9 mouse cellular contexts compared by ENCODE assay signal in the genomic region with DNA sequence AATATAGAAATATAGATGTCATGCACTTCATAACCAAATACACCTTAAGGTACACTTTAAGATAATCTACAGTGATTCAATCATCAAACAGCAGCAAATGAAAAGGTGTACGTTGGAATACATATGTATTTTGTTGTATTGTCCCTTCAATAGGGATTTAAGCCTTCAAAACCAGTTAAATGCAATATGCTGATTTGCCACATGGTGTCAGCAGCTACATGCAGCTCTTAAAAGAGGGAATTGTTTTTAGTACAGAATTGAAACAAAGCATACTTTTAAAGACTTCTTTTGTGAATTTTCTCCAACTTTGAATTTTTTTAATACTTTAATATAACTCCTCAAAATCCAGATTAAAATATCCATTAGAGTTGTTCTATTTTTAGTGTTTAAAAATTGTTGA.
A peak's percentile ranks its signal among the peaks of the same experiment; 100 is the strongest.
DNase-seq lines count a peak whose midpoint lies in the region; ATAC-seq lines count a peak whose summit lies in the region.
"Had no signal": no experiment of that assay in that cellular context is flagged by ENCODE, and none has a peak within 500 bp of the region (broad histone marks: within the 10 kb centered on the region; RNA-seq: fewer than 3 reads in every experiment).

No protein-coding gene starts in this region.

- WGBS in midbrain, embryonic 11.5 days: 33% methylated on average over 1 of the region's 1 CpGs
- WGBS in midbrain, embryonic 10.5 days: 43% methylated on average over 1 of the region's 1 CpGs

- ATAC-seq in midbrain, embryonic 11.5 days (ENCODE audit: low FRiP score): no peak

- H3K4me1 ChIP-seq in midbrain, embryonic 11.5 days (ENCODE audit: control insufficient read depth, insufficient read depth, low read length): no peaks in the 10 kb centered on the region
- H3K4me1 ChIP-seq in midbrain, embryonic 10.5 days: no peaks in the 10 kb centered on the region
- H3K4me1 ChIP-seq: midbrain, embryonic 12.5 days had no signal

- H3K9me3 ChIP-seq in midbrain, embryonic 11.5 days (ENCODE audit: control insufficient read depth, low read length): no peaks in the 10 kb centered on the region
- no peaks in the 10 kb centered on the region for H3K9me3 ChIP-seq in midbrain, embryonic 10.5 days (replicated peaks)
- H3K9me3 ChIP-seq: midbrain, embryonic 12.5 days had no signal

- H3K9ac ChIP-seq in midbrain, embryonic 11.5 days (ENCODE audit: low read length): no peak overlapping the region
- H3K9ac ChIP-seq: midbrain, embryonic 12.5 days had no signal

- H3K27ac ChIP-seq in midbrain, embryonic 11.5 days (ENCODE audit: low read depth, low read length): no peak overlapping the region
- H3K27ac ChIP-seq in midbrain, embryonic 10.5 days (replicated peaks): no peak overlapping the region
- H3K27ac ChIP-seq: midbrain, embryonic 12.5 days had no signal

- H3K27me3 ChIP-seq in midbrain, embryonic 11.5 days (ENCODE audit: control insufficient read depth, insufficient read depth, low read length): no peaks in the 10 kb centered on the region
- H3K27me3 ChIP-seq in midbrain, embryonic 10.5 days (ENCODE audit: low read depth, poor library complexity, severe bottlenecking): no peaks in the 10 kb centered on the region
- H3K27me3 ChIP-seq: midbrain, embryonic 12.5 days had no signal

- no peaks in the 10 kb centered on the region for H3K36me3 ChIP-seq in midbrain, embryonic 11.5 days (ENCODE audit: control insufficient read depth, insufficient read depth, low read length)
- no peaks in the 10 kb centered on the region for H3K36me3 ChIP-seq in midbrain, embryonic 10.5 days
- H3K36me3 ChIP-seq: midbrain, embryonic 12.5 days had no signal

- no peak overlapping the region for H3K4me2 ChIP-seq in midbrain, embryonic 11.5 days
- H3K4me2 ChIP-seq: midbrain, embryonic 12.5 days had no signal

- peak; percentile 29 to 72 for DNase-seq in frontal cortex, adult 2 months (ENCODE audit: extremely low spot score in 1 of 2, low spot score in 1 of 2)
- DNase-seq in frontal cortex, postnatal 14 days (ENCODE audit: low spot score in 2 of 2): no peak
- peak; percentile 86 for DNase-seq in midbrain, embryonic 11.5 days (ENCODE audit: low spot score, missing footprints)
- no peak for DNase-seq in midbrain, embryonic 10.5 days (ENCODE audit: low spot score)
- DNase-seq in embryo, embryonic 11 days: peak; percentile 60
- peak; percentile 39 for DNase-seq in mesoderm, embryonic 11.5 days (ENCODE audit: low read depth, low spot score)
- DNase-seq in gastrocnemius, postnatal 25 days: no peak
- no peak for DNase-seq in gastrocnemius, adult 8-10 months (ENCODE audit: low spot score in 2 of 2)

- H3K4me3 ChIP-seq in midbrain, embryonic 11.5 days (ENCODE audit: low read depth, low read length): no peak overlapping the region
- H3K4me3 ChIP-seq in midbrain, embryonic 10.5 days: no peak overlapping the region
- H3K4me3 ChIP-seq: midbrain, embryonic 12.5 days had no signal

Comparison
In these comparisons a context has a peak if more than half of its experiments do, and no peak if none do; other contexts are left out.
1. DNase-seq: peak in frontal cortex, adult 2 months (2 of 2), midbrain, embryonic 11.5 days (single experiment), embryo, embryonic 11 days (single experiment) and mesoderm, embryonic 11.5 days (single experiment); none in frontal cortex, postnatal 14 days (0 of 2), midbrain, embryonic 10.5 days (single experiment), gastrocnemius, postnatal 25 days (single experiment) and gastrocnemius, adult 8-10 months (0 of 2).